Mouse (Mus musculus) c-Kit-negative CD71-positive TER-119-positive erythroid progenitor cells, embryonic 14.5 days (primary cell): Measurements from ENCODE around the gene Thy1.

ENCODE experiments used
- DNase-seq: peaks from one replicate; pipeline ENCODE4 v3.0.0-alpha.2; 2013; ENCODE audit warnings: low read depth, low spot score

Thy1 gene

DNA sequence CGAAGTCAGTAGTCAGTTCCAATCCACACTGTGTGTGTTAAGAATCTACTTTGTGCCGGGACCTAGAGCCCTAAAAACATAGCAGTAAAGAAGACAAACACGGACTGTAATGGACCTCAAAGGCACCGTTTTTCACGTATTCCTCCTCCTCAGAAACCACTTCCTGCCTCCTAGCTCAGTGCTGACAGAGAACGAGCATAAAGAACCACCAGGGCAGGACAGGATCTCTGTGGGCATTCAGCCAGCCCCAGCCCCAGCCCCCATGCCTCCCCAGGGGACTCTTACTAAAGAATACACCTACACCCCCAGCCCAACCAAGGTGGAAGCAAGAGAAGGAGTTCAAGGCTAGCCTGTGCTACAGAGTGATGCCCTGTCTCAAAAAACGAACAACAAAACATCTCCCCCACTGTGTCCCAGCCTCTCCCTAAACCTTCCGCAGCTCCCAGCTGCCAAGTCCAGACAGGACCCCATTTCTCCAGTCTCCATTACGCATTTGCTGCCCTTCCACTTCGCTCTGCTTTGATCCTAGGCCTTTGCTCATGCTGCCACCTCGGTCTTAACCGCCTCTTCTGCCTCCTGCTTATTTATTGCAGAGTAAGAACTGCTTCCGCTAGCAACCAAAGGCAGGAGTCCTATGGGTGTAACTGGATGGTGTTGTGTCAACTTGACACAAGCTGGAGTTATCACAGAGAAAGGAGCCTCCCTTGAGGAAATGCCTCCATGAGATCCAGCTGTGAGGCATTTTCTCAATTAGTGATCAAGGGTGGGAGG is 9.0 kb upstream of the Thy1 start:
- DNase-seq = no peak

DNA sequence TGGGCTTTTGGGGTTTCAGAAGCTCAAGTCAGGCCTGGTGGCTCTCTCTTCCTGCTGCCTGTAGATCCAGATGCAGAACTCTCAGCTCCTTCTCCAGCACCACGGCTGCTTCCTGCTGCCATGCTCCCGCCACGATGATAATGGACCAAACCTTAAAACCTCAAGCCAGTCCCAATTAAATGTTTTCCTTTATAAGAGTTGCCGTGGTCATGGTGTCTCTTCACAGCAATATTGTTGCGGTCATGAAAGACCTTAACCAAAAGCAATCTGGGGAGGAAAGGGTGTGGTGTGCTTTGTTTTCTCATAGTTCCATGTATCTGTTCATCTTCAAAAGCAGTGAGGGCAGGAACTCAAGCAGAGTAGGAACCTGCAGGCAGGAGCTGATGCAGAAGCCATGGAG is 6.1 kb upstream of the Thy1 start:
- DNase-seq = no peak

DNA sequence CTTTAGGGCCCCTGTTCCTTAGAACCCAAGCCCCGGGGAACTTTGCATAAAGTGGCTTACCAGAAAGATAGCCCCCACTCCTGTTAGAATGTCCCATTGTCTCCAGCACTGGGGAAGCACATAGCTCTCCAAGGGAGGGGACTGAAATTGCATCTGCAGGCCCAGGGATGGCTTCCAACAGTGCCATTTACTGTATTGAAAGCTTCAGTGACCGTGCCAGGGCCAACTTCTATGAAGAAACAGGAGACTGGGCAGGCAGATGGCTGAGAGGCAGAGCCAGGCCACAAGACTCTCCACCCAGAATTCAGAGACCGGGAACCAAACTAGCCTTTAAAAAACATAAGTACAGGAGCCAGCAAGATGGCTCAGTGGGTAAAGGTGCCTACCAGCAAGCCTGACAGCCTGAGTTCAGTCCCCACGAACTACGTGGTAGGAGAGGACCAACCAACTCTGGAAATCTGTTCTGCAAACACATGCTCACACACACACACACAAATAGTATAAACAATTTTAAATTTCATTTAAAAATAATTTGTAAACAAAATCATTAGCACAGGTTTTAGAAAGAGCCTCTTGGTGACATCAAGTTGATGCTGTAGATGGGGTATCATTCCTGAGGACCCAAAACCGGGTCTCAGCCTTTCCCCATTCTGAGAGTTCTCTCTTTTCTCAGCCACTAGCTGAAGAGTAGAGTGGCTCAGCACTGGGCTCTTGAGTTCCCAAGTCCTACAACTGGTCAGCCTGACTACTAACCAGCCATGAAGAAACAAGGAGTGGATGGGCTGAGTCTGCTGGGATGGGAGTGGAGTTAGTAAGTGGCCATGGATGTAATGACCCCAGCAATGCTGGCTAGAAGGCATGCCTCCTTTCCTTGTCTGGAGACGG is 1.4 kb upstream of the Thy1 start:
- DNase-seq = no peak

DNA sequence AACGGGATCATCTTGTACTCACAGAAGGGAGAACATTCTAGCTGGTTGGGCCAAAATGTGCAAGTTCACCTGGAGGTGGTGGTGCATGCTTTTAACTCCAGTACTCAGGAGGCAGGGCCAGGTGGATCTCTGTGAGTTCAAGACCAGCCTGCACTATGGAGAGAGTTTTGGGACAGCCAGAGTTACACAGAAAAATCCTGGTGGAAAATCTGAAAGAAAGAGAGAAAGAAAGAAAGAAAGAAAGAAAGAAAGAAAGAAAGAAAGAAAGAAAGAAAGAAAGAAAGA is 846 bp upstream of the Thy1 start:
- DNase-seq = no peak

DNA sequence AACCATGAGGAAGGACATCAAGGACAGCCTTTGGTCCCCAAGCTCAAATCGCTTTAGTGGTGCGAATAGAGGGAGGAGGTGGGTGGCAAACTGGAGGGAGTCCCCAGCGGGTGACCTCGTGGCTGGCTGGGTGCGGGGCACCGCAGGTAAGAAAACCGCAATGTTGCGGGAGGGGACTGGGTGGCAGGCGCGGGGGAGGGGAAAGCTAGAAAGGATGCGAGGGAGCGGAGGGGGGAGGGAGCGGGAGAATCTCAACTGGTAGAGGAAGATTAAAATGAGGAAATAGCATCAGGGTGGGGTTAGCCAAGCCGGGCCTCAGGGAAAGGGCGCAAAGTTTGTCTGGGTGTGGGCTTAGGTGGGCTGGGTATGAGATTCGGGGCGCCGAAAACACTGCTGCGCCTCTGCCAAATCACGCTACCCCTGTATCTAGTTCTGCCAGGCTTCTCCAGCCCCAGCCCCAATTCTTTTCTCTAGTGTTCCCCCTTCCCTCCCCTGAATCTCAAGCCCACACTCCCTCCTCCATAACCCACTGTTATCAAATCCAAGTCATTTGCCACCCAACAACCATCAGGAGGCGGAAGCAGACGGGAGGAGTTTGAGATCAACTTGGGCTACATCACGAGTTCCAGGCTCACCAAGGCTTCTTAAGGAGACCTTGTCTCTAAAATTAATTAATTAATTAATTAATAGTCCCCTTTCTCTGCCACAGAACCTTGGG is 683 bp downstream of the Thy1 start:
- no peak for DNase-seq

DNA sequence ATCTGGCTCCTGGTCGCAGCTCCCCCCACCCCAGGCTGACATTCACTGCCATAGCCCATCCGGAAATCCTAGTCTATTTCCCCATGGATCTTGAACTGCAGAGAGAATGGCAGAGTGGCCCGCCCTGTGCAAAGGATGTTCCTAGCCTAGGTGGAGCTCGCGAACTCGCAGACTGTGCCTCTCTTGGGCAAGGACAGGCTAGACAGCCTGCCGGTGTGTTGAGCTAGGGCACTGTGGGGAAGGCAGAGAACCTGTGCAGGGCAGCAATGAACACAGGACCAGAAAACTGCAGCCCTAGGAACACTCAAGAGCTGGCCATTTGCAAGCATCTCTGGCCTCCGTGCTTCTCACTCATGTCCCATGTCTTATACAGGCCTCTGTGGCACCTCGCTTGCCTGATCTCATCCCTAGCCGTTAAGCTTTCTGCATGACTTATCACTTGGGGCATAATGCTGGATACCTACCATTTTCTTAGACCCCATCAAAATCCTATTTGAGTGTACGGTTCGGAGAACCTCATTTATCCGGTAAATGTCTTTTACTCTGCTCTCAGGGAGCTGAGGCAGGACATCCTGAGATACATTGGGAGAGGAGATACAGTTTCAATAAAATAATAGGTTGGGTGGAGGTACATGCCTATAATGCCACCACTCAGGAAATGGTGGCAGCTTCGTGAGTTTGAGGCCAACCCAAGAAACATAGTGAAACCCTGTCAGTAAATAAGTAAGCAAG is 1.4 kb downstream of the Thy1 start:
- no peak for DNase-seq

DNA sequence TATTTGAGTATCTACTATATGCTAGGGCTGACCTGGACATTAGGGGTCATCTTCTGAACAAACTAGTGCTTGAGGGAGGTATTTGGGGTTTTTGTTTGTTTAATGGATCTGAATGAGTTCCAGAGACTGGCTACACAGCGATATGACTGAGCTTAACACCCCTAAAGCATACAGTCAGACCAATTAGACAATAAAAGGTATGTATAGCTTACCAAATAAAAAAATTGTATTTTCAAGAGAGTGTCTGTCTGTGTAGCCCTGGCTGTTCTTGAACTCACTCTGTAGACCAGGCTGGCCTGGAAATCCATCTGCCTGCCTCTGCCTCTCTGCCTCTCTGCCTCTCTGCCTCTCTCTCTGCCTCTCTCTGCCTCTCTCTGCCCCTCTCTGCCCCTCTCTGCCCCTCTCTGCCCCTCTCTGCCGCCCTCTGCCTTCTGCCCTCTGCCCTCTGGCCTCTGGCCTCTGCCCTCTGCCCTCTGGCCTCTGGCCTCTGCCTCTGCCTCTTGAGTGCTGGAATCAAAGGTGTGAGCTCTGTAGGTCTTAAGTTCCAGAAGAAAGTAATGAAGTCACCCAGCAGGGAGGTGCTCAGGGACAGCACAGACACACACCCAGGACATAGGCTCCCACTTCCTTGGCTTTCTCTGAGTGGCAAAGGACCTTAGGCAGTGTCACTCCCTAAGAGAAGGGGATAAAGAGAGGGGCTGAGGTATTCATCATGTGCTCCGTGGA is 2.1 kb downstream of the Thy1 start:
- DNase-seq = no peak

DNA sequence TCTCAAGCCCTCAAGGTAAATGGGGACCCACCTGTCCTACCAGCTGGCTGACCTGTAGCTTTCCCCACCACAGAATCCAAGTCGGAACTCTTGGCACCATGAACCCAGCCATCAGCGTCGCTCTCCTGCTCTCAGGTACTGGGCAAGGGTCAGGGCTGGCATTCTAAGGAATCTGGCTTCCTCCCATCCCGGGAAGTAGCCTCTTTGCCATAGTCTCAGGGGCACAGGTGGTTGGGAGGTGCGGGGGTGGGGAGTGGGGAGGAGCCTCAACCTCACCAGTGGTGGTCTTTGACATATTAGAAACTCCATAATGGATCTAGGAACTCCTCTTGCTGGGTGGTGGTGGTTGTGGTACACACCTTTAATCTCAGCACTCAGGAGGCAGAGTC is 2.7 kb downstream of the Thy1 start:
- DNase-seq = no peak

DNA sequence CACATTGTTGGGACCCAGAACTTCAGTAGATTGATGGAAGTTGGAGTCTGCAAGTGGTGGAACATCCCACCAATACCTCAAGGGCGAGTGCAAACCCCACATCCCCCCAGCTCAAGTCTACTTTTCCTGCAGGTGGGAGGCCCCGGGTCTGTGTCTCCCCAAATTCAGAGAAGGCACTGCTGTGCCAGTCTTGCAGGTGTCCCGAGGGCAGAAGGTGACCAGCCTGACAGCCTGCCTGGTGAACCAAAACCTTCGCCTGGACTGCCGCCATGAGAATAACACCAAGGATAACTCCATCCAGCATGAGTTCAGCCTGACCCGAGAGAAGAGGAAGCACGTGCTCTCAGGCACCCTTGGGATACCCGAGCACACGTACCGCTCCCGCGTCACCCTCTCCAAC is 3.2 kb downstream of the Thy1 start:
- no peak for DNase-seq

DNA sequence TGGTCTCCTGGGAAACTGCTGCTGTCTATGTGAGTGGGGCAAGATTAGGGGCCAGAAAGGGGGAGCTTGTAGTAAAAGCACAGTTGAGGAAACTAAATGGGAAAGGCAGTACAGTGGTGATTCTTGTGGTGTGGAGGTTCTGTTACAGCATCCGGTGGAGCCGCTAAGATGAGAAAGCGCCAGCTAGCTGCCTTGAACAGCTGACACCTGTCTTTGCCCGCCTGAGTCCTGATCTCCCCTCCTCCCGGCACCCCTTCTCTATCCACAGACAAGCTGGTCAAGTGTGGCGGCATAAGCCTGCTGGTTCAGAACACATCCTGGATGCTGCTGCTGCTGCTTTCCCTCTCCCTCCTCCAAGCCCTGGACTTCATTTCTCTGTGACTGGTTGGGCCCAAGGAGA is 3.9 kb downstream of the Thy1 start:
- no peak for DNase-seq

DNA sequence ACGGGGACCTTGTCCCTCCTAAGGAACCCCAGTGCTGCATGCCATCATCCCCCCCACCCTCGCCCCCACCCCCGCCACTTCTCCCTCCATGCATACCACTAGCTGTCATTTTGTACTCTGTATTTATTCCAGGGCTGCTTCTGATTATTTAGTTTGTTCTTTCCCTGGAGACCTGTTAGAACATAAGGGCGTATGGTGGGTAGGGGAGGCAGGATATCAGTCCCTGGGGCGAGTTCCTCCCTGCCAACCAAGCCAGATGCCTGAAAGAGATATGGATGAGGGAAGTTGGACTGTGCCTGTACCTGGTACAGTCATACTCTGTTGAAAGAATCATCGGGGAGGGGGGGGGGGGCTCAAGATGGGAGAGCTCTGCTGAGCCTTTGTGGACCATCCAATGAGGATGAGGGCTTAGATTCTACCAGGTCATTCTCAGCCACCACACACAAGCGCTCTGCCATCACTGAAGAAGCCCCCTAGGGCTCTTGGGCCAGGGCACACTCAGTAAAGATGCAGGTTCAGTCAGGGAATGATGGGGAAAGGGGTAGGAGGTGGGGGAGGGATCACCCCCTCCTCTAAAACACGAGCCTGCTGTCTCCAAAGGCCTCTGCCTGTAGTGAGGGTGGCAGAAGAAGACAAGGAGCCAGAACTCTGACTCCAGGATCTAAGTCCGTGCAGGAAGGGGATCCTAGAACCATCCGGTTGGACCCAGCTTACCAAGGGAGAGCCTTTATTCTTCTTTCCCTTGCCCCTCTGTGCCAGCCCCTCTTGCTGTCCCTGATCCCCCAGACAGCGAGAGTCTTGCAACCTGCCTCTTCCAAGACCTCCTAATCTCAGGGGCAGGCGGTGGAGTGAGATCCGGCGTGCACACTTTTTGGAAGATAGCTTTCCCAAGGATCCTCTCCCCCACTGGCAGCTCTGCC is 4.6 kb downstream of the Thy1 start:
- no peak for DNase-seq

DNA sequence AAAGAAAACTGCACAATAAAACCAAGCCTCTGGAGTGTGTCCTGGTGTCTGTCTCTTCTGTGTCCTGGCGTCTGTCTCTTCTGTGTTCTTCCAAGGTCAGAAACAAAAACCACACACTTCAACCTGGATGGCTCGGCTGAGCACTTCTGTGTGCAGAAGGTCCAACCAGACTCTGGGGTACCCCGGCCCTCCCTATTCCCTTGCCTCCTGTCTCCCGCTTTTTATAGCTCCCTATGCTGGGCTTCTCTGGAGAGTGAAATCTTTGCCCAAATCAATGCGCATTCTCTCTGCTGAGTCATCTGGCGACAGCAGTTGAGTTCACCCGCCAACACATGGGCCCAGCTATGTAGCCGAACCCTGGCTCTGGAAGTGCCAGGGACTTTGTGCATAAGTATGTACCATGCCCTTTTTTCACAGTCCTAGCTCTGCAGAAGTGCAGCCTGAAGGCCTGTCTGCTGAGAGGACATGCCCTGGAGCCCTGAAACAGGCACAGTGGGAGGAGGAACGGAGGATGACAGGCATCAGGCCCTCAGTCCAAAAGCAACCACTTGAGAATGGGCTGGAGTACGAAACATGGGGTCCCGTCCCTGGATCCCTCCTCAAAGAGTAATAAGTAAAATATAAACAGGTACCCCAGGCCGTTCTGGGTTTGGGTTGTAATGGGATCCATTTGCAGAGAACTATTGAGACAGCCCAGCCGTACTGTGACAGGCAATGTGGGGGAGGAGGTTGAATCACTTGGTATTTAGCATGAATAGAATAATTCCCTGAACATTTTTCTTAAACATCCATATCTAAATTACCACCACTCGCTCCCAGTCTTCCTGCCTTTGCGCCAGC is 5.6 kb downstream of the Thy1 start:
- no peak for DNase-seq

DNA sequence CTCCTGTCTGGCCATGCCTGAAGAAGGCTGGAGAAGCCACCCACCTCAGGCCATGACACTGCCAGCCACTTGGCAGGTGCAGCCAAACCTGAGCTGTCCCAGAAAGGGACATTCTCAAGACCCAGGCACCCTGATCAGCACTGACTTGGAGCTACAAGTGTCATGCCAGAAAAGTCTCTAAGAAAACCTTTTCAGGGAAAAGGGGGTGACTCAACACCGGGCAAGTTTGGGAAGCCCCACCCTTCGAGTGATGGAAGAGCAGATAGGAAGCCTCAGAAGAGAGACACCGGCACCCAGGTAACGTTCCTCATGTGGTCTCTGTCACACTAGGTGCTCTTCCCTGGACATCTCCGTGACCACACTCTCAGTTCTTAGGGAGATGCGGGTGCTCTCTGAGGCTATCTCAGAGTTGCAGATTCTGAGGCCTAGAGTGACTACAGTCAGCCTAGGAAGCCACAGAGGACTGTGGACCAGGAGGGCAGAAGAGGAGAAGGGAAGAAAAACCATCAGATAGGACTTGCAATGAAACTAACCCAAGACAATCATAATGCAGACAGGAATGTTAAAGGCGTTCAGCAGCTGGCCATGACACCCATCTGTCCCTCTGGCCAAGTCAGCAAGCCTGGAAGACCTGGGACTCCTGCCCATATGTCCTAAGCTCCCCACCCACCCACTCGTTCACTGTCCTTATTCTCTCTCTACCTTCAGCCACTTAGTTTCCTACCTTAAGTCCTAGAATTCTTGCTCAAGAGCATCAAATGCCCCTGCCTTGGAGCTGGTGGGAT is 6.4 kb downstream of the Thy1 start:
- no peak for DNase-seq

DNA sequence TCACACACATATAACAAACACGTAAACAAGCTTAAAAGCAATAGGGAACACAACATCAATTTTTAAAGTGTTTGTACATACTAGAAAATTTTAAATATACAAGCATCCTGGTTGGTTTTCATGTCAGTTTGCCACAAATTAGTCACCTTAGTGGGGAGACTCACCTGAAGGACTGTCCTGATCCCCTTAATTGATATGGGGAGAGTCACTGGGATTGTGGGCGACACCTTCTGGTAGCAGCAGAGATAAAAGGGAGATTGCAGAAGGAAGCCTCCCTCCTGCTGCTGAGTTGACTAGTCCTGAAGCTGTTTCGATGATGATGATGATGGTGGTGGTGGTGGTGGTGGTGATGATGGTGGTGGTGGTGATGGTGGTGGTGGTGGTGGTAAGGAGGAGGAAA is 9.7 kb downstream of the Thy1 start:
- DNase-seq = no peak

DNA sequence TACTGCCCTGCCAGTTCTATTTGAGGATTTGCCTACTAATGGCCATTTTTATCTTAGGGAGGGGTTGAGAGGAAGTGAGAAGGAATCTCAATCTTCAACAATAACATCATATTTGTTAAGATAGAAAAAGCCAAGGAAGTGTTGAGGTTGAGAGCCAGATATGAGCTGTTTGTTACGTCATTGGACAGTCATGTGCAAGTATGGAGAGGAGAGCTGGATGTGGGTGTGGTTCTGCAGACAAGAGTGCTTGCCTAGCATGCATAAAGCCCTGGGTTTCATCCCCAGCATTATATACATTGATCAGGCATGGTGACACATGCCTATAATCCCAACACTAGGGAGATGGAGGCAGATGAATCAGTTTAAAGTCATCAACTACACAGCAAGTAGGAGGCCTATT is 10.8 kb downstream of the Thy1 start:
- no peak for DNase-seq

DNA sequence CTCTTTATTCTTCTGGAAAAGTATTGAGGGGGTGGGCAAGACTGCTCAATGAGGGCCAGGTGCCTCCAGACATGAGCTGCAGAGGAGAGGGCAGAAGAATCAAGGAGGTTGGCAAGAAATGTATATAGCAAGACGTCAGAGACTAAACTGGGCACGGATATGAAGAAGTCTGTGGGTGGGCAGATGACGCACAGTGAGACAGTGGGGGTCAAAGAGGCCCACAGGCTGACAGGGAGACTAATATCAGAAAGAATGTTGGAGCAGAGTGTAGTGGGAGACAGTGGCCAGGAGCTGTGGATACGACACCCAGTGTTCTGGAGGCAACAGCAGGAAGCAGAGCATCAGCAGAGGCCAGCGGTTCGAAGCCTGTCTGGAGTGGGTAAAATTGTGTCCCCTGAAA is 15.4 kb downstream of the Thy1 start:
- no peak for DNase-seq

DNA sequence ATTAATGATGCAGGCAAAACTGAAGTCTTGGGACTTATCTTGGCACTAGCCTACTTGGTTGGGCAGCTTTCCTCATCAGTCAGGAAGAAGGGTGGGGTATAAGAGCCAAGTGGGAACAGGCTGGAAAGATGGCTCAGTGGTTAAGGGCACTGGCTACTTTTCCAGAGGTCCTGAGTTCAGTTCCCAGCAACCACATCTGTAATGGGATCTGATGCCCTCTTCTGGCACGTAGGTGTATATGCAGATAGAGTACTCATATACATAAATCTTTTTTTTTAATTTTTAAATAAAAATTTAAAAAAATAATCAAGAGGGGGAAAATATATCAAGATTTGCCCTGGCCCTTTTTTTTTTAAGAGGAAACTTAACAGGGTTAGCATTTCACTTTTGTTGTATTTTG is 22.0 kb downstream of the Thy1 start:
- DNase-seq = no peak

DNA sequence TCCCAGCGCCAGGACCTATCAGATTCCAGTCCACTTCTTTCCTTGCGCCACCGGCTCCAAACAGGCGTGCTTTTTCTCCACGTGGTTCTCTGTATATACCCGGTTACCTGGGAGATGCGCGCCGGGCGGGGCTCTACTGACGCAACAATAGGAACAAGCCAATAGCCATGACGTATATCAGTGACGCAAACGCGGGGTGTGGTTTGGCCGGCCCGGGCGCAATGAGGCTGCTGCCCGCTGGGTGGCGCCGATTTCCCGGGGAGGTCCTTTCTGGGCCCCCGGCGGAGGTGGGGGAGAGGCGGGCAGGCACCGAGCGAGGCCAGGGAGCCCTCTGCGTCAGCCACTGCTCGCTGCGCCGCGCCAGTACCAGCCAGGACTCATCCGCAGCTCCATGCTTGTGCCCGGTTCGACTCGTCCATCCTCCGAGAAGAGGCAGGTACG is 23.6 kb downstream of the Thy1 start, which contains the start of gene Usp2:
TSS of gene Usp2 (plus strand) at position 237 of the 441 bp plus-strand sequence.
- DNase-seq = peak; percentile 64
